Mouse (Mus musculus) layer of hippocampus, postnatal 36 days (tissue): ENCODE measurements around the gene Olfr688. TPM values are rescaled to one million over a fixed set of nuclear protein-coding genes. Genes with fewer than 3 reads are reported as not detected.

Source experiments
- DNase-seq, 2 experiments: peaks; one replicate each; pipeline ENCODE4 v3.0.0; 2022
- total RNA-seq, 2 experiments: library from RNA; stranded (reverse); gene quantifications; 2 replicates each; pipeline ENCODE4 v1.2.3; 2021

Olfr688 gene
- not detected for total RNA-seq

- DNase-seq, result no peak
Observed at GRCm38 (mm10) chr7:105287795-105288194, at the start of gene Olfr688. Gene Olfr688, plus strand, starts transcription at chr7:105288095.

- DNase-seq, result no peak
Observed at GRCm38 (mm10) chr7:105247671-105248070, 40.2 kb upstream of the Olfr688 start.

GRCm38 (mm10) chr7:105248197-105248596 is 39.7 kb upstream of the Olfr688 start:
- DNase-seq, result no peak

- no peak for DNase-seq
Observed at GRCm38 (mm10) chr7:105256656-105257055, 31.2 kb upstream of the Olfr688 start.

- no peak for DNase-seq
Observed at GRCm38 (mm10) chr7:105272426-105272825, 15.5 kb upstream of the Olfr688 start.

- no peak for DNase-seq
Observed at GRCm38 (mm10) chr7:105290051-105290450, 2.2 kb downstream of the Olfr688 start.

GRCm38 (mm10) chr7:105310865-105311264 is 23.0 kb downstream of the Olfr688 start, which contains the start of gene Olfr689:
Gene Olfr689, plus strand, starts transcription at chr7:105311165.
- DNase-seq, result no peak

- DNase-seq, result no peak
Observed at GRCm38 (mm10) chr7:105325302-105325701, 37.4 kb downstream of the Olfr688 start.

- DNase-seq, result no peak
Observed at GRCm38 (mm10) chr7:105334004-105334403, 46.1 kb downstream of the Olfr688 start, which contains the start of gene Olfr690. Gene Olfr690, minus strand, starts transcription at chr7:105334104.

Other genes with a start within 250 kb of the Olfr688 start
- not detected for gene Olfr677, start 236.7 kb upstream of the Olfr688 start, total RNA-seq
- not detected for gene Olfr678, start 223.6 kb upstream of the Olfr688 start, total RNA-seq
- not detected for gene Olfr679, start 206.9 kb upstream of the Olfr688 start, total RNA-seq
- not detected for gene Olfr680-ps1, start 195.3 kb upstream of the Olfr688 start, total RNA-seq
- not detected for gene Olfr681, start 171.3 kb upstream of the Olfr688 start, total RNA-seq
- gene Olfr683, start 141.1 kb upstream of the Olfr688 start, total RNA-seq, result not detected
- not detected for gene Olfr684, start 124.4 kb upstream of the Olfr688 start, total RNA-seq
- not detected for gene Olfr685, start 102.1 kb upstream of the Olfr688 start, total RNA-seq
- not detected for gene Olfr686, start 80.6 kb upstream of the Olfr688 start, total RNA-seq
- not detected for gene Olfr689, start 23.1 kb downstream of the Olfr688 start, total RNA-seq
- gene Olfr690, start 46.0 kb downstream of the Olfr688 start, total RNA-seq, result under 1 TPM; 0.42 to 0.51 TPM
- gene Olfr691, start 54.2 kb downstream of the Olfr688 start, total RNA-seq, result under 1 TPM; 0.78 to 0.95 TPM
- not detected for gene Olfr692, start 80.1 kb downstream of the Olfr688 start, total RNA-seq
- gene Gm5901, start 86.9 kb downstream of the Olfr688 start, total RNA-seq, result not detected
- gene Fam160a2, start 112.0 kb downstream of the Olfr688 start, total RNA-seq, result 10 to 100 TPM; 57.6 to 58.6 TPM
- under 1 TPM; 0.43 to 0.90 TPM for gene Cnga4, start 116.5 kb downstream of the Olfr688 start, total RNA-seq
- gene Cckbr, start 137.6 kb downstream of the Olfr688 start, total RNA-seq, result 1 to 10 TPM; 5.9 to 6.6 TPM
- gene Cavin3, start 194.2 kb downstream of the Olfr688 start, total RNA-seq, result 10 to 100 TPM; 12.7 to 13.2 TPM